Mouse (Mus musculus) MEL-GATA-1-ER (cell line): ENCODE measurements around the gene Dhdh.

Experiments
- DNase-seq: peaks from one replicate; pipeline ENCODE4 v3.0.0-alpha.2; 2012; ENCODE audit warnings: low read depth; ENCODE audit errors: extremely low read depth

Dhdh gene

GRCm38 (mm10) chr7:45454971-45455370 is 33.6 kb downstream of the Dhdh start:
- no peak for DNase-seq

- peak; percentile 60 for DNase-seq
Measured at GRCm38 (mm10) chr7:45451344-45451982, 37.1 kb downstream of the Dhdh start.

GRCm38 (mm10) chr7:45449974-45450373 is 38.6 kb downstream of the Dhdh start:
- DNase-seq: no peak

GRCm38 (mm10) chr7:45447325-45447990 is 41.1 kb downstream of the Dhdh start:
- no peak for DNase-seq

GRCm38 (mm10) chr7:45446589-45446988 is 42.0 kb downstream of the Dhdh start:
- no peak for DNase-seq

- no peak for DNase-seq
Measured at GRCm38 (mm10) chr7:45443526-45444420, 44.8 kb downstream of the Dhdh start.

- no peak for DNase-seq
Measured at GRCm38 (mm10) chr7:45437521-45438276, 50.9 kb downstream of the Dhdh start, which contains the start of gene Ruvbl2. TSS of gene Ruvbl2 (minus strand) at chr7:45438096.

- DNase-seq: no peak
Measured at GRCm38 (mm10) chr7:45437046-45437445, 51.6 kb downstream of the Dhdh start.

GRCm38 (mm10) chr7:45436444-45436843 is 52.2 kb downstream of the Dhdh start:
- DNase-seq: no peak

GRCm38 (mm10) chr7:45435038-45435437 is 53.6 kb downstream of the Dhdh start:
- DNase-seq: no peak

GRCm38 (mm10) chr7:45434203-45435015 is 54.2 kb downstream of the Dhdh start, which contains the start of gene Gys1:
TSS of gene Gys1 (plus strand) at chr7:45434844.
- peak; percentile 99 for DNase-seq

GRCm38 (mm10) chr7:45433835-45434202 is 54.8 kb downstream of the Dhdh start:
- DNase-seq: no peak

- DNase-seq: no peak
Measured at GRCm38 (mm10) chr7:45426556-45426955, 62.0 kb downstream of the Dhdh start.

- DNase-seq: no peak
Measured at GRCm38 (mm10) chr7:45421194-45421593, 67.4 kb downstream of the Dhdh start.
